Mouse (Mus musculus) heart, postnatal 0 days (tissue): Measurements from ENCODE around the gene Tmem234.

Experiments used
- CTCF ChIP-seq: IDR thresholded peaks from 2 replicates; pipeline ENCODE4 v1.5.1; 2016; ENCODE audit warnings: antibody characterized with exemption, control low read depth, low read depth
- EP300 ChIP-seq: IDR thresholded peaks from 2 replicates; pipeline ENCODE4 v1.6.1; 2016; ENCODE audit warnings: antibody characterized with exemption, low read depth

- TF ChIP-seq CTCF (no peak), EP300 (no peak)
Observed at GRCm38 (mm10) chr4:129633852-129634251, 33.4 kb downstream of the Tmem234 start.
